Mouse (Mus musculus): ENCODE data around the gene Olfr906.

The Olfr906 gene

GRCm38 (mm10) chr9:38486785-38487184, at the start of gene Olfr906:
Gene Olfr906 (plus strand): TSS chr9:38487085.
- no peak for ATAC-seq (ENCODE audit: insufficient number of reproducible peaks, low FRiP score, low TSS enrichment)

DNA sequence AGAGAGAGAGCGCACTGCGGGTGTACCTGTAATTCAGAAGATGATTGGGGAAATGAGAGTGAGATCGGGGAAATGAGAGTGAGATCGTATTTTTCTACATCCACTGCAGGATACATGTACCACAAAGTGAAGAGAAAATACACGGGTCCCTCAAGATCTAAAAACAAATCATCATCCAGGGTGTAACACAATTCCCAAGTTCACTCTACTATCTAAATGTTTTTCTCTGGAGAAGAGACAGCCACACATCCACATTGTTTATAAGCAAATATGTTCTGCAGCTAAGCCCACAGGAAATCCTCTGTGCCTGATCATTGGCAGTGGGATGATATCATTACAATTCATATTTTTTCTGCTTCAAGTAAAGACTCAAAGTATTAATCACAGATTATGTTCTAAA, 39.5 kb upstream of the Olfr906 start, which contains the start of gene Olfr902:
Gene Olfr902, plus strand, starts transcription at position 301 of the 400 bp plus-strand sequence.
- ATAC-seq (ENCODE audit: insufficient number of reproducible peaks, low FRiP score, low TSS enrichment), result no peak

- ATAC-seq (ENCODE audit: insufficient number of reproducible peaks, low FRiP score, low TSS enrichment), result no peak
Observed at GRCm38 (mm10) chr9:38462844-38463243, 24.0 kb upstream of the Olfr906 start, which contains the start of gene Olfr904. Gene Olfr904 (plus strand): TSS chr9:38463144.

GRCm38 (mm10) chr9:38470807-38471206, 16.1 kb upstream of the Olfr906 start, which contains the start of gene Olfr905:
Gene Olfr905 (plus strand): TSS chr9:38471107.
- no peak for ATAC-seq (ENCODE audit: insufficient number of reproducible peaks, low FRiP score, low TSS enrichment)

DNA sequence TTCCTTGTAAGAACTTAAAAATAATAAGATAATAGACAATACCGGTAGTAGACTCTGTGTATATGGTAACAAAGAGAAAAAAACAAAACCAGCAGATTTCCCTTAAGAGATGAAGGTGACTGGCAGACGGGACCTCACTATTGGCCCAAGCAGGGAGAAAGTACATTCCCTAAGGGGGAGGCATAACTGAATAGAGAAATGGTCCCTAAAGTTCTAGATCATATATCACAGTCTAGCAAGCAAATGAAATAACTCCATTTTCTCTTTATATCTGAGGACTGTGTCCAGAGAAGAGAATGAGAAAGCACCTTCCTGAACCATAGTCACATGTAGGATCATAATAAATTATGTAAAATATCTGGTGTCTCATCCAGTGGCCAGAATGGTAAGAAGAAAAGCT, 8.6 kb downstream of the Olfr906 start, which contains the start of gene Olfr907:
Gene Olfr907, plus strand, starts transcription at position 301 of the 400 bp plus-strand sequence.
- no peak for ATAC-seq (ENCODE audit: insufficient number of reproducible peaks, low FRiP score, low TSS enrichment)

GRCm38 (mm10) chr9:38512353-38512752, 25.5 kb downstream of the Olfr906 start:
- no peak for ATAC-seq (ENCODE audit: insufficient number of reproducible peaks, low FRiP score, low TSS enrichment)

- no peak for ATAC-seq (ENCODE audit: insufficient number of reproducible peaks, low FRiP score, low TSS enrichment)
Observed at GRCm38 (mm10) chr9:38521280-38521679, 34.4 kb downstream of the Olfr906 start, which contains the start of gene Olfr911-ps1. Gene Olfr911-ps1 (plus strand): TSS chr9:38521580.

GRCm38 (mm10) chr9:38537549-38537948, 50.7 kb downstream of the Olfr906 start, which contains the start of gene Olfr910:
Gene Olfr910 (plus strand): TSS chr9:38537849.
- ATAC-seq (ENCODE audit: insufficient number of reproducible peaks, low FRiP score, low TSS enrichment), result no peak

All from cerebellum, adult (tissue).